Comparison of ENCODE assay signal across 8 mouse cellular contexts in the genomic region with DNA sequence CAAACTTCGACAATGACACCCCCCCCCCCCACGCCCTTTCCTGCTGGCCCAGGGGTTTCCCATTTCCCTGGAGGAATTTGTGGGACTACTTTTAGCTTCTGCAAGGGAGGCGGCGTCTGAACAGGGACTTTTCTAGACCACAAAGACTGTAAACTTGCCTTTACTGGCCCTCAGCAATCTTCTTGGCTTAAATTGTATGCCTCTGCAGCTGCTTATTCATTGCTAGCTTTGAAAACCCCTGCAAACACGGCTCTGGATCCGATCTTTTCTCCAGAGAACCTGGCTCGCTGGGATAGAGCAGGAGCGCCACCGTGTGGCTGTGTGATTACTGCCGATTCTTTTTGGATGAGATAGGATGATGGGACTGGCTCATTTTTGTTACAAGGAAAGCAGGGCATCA. TPM values are rescaled to one million over a fixed set of nuclear protein-coding genes. Genes with fewer than 3 reads are reported as not detected.
DNase-seq lines count a peak whose midpoint lies in the region; ATAC-seq and TF ChIP-seq lines count a peak whose summit lies in the region.

No protein-coding gene starts in this region.

- H3K4me1 ChIP-seq in bone marrow macrophage, adult 2 months (ENCODE audit: control insufficient read depth, insufficient read depth, low read length) = peaks cover 10% of the 10 kb centered on the region
- H3K4me1 ChIP-seq in embryonic facial prominence, embryonic 15.5 days = peaks cover 7% of the 10 kb centered on the region
- 0 out of 2 replicates have a peak, but pooled peaks cover 5% of the 10 kb centered on the region for H3K4me1 ChIP-seq in heart, embryonic 10.5 days
- no peaks in the 10 kb centered on the region for H3K4me1 ChIP-seq in kidney, embryonic 14.5 days (ENCODE audit: control insufficient read depth, insufficient read depth, low read length)
- no peaks in the 10 kb centered on the region for H3K4me1 ChIP-seq in limb, embryonic 14.5 days (ENCODE audit: control insufficient read depth, insufficient read depth, low read length)
- H3K4me1 ChIP-seq in midbrain, embryonic 16.5 days (ENCODE audit: control insufficient read depth, insufficient read depth, low read length) = peaks cover 5% of the 10 kb centered on the region
- H3K4me1 ChIP-seq in spleen, adult 2 months (ENCODE audit: control insufficient read depth, insufficient read depth, insufficient read length) = no peaks in the 10 kb centered on the region

- H3K4me2 ChIP-seq in embryonic facial prominence, embryonic 15.5 days (replicated peaks) = peak overlapping the region; percentile 49
- peak overlapping the region; percentile 33; the same call in 1 of the 2 replicates for H3K4me2 ChIP-seq in kidney, embryonic 14.5 days (replicated peaks; ENCODE audit: low read depth, low read length)
- H3K4me2 ChIP-seq in limb, embryonic 14.5 days (replicated peaks; ENCODE audit: low read depth, low read length, severe bottlenecking) = peak overlapping the region; percentile 52
- peak overlapping the region; percentile 31 for H3K4me2 ChIP-seq in midbrain, embryonic 16.5 days (ENCODE audit: low read length)

- DNase-seq in A20 (ENCODE audit: low read depth, low spot score) = peak; percentile 67
- peak; percentile 86 for DNase-seq in heart, embryonic 10.5 days (ENCODE audit: low spot score)
- DNase-seq in limb, embryonic 14.5 days (ENCODE audit: low spot score) = peak; percentile 94
- peak; percentile 67 to 69 for DNase-seq in spleen, adult 2 months (ENCODE audit: low read depth in 1 of 2, low spot score in 2 of 2)

- H3K27ac ChIP-seq in bone marrow macrophage, adult 2 months (ENCODE audit: insufficient read depth, low read depth, low read length) = peak overlapping the region; percentile 94
- peak overlapping the region; percentile 75 for H3K27ac ChIP-seq in embryonic facial prominence, embryonic 15.5 days (replicated peaks)
- peak overlapping the region; percentile 32; the same call in 1 of the 2 replicates for H3K27ac ChIP-seq in heart, embryonic 10.5 days
- 0 out of 2 replicates have a peak overlapping the region, but pooled peaks have one; percentile 53 for H3K27ac ChIP-seq in kidney, embryonic 14.5 days (ENCODE audit: low read depth, low read length)
- peak overlapping the region; percentile 35; the same call in 1 of the 2 replicates for H3K27ac ChIP-seq in limb, embryonic 14.5 days (replicated peaks; ENCODE audit: low read depth, low read length)
- H3K27ac ChIP-seq in midbrain, embryonic 16.5 days (ENCODE audit: low read length) = no peak overlapping the region
- peak overlapping the region; percentile 75 for H3K27ac ChIP-seq in spleen, adult 2 months (ENCODE audit: insufficient read depth, low read length)

- peak; percentile 84; the same call in 1 of the 2 replicates for ATAC-seq in embryonic facial prominence, embryonic 15.5 days (ENCODE audit: insufficient number of reproducible peaks, low FRiP score, low TSS enrichment, low read depth)
- peak; percentile 63; the same call in 1 of the 2 replicates for ATAC-seq in kidney, embryonic 14.5 days (ENCODE audit: low FRiP score, low TSS enrichment)
- peak; percentile 84 for ATAC-seq in limb, embryonic 14.5 days (ENCODE audit: low FRiP score, low read depth)
- 0 out of 2 replicates have a peak, but pooled peaks have one; percentile 39 for ATAC-seq in midbrain, embryonic 16.5 days

- TF ChIP-seq POLR2A in bone marrow macrophage, adult 2 months (IDR thresholded peaks at IDR 0.05; ENCODE audit: borderline replicate concordance, low read depth, low read length) = no peak
- TF ChIP-seq POLR2A in limb, embryonic 14.5 days (IDR thresholded peaks at IDR 0.05; ENCODE audit: borderline replicate concordance, extremely low read depth, insufficient read depth, insufficient read length) = no peak
- TF ChIP-seq POLR2A in spleen, adult 2 months (IDR thresholded peaks at IDR 0.05; ENCODE audit: low read depth, low read length) = no peak

- no peak overlapping the region; the same call in 1 of the 2 replicates for H3K9ac ChIP-seq in embryonic facial prominence, embryonic 15.5 days
- H3K9ac ChIP-seq in kidney, embryonic 14.5 days (ENCODE audit: low read depth, low read length) = no peak overlapping the region
- H3K9ac ChIP-seq in limb, embryonic 14.5 days (ENCODE audit: low read depth, low read length, severe bottlenecking) = peak overlapping the region; percentile 32; the same call in 1 of the 2 replicates
- no peak overlapping the region for H3K9ac ChIP-seq in midbrain, embryonic 16.5 days (ENCODE audit: low read depth, low read length)

- peak overlapping the region; percentile 45 for H3K4me3 ChIP-seq in bone marrow macrophage, adult 2 months (ENCODE audit: insufficient read depth, low read length)
- H3K4me3 ChIP-seq in embryonic facial prominence, embryonic 15.5 days (replicated peaks) = peak overlapping the region; percentile 32
- H3K4me3 ChIP-seq in heart, embryonic 10.5 days = peak overlapping the region; percentile 38
- peak overlapping the region; percentile 0; the same call in 1 of the 2 replicates for H3K4me3 ChIP-seq in kidney, embryonic 14.5 days (ENCODE audit: low read length)
- H3K4me3 ChIP-seq in limb, embryonic 14.5 days (replicated peaks; ENCODE audit: low read length) = peak overlapping the region; percentile 17
- no peak overlapping the region for H3K4me3 ChIP-seq in midbrain, embryonic 16.5 days (ENCODE audit: low read depth, low read length)
- H3K4me3 ChIP-seq in spleen, adult 2 months (ENCODE audit: extremely low read depth, insufficient read depth, insufficient read length) = peak overlapping the region; percentile 35

- H3K36me3 ChIP-seq in embryonic facial prominence, embryonic 15.5 days = no peaks in the 10 kb centered on the region
- no peaks in the 10 kb centered on the region for H3K36me3 ChIP-seq in heart, embryonic 10.5 days
- no peaks in the 10 kb centered on the region for H3K36me3 ChIP-seq in kidney, embryonic 14.5 days (ENCODE audit: control insufficient read depth, insufficient read depth, low read length)
- no peaks in the 10 kb centered on the region for H3K36me3 ChIP-seq in limb, embryonic 14.5 days (ENCODE audit: control insufficient read depth, insufficient read depth, low read length)
- H3K36me3 ChIP-seq in midbrain, embryonic 16.5 days (ENCODE audit: control insufficient read depth, insufficient read depth, low read length) = no peaks in the 10 kb centered on the region
- H3K36me3 ChIP-seq in spleen, adult 2 months (ENCODE audit: control insufficient read depth, insufficient read depth, low read length) = no peaks in the 10 kb centered on the region

- WGBS in embryonic facial prominence, embryonic 15.5 days = 3% methylated on average over 10 of the region's 10 CpGs
- 11% methylated on average over 10 of the region's 10 CpGs for WGBS in heart, embryonic 10.5 days
- WGBS in kidney, embryonic 14.5 days = 9% methylated on average over 10 of the region's 10 CpGs
- 0% methylated on average over 10 of the region's 10 CpGs for WGBS in limb, embryonic 14.5 days
- 12% methylated on average over 10 of the region's 10 CpGs for WGBS in midbrain, embryonic 16.5 days
- WGBS in spleen, adult 2 months = 0% methylated on average over 10 of the region's 10 CpGs

- H3K9me3 ChIP-seq in embryonic facial prominence, embryonic 15.5 days (replicated peaks) = no peaks in the 10 kb centered on the region
- no peaks in the 10 kb centered on the region for H3K9me3 ChIP-seq in heart, embryonic 10.5 days
- H3K9me3 ChIP-seq in kidney, embryonic 14.5 days (ENCODE audit: control insufficient read depth, low read length) = no peaks in the 10 kb centered on the region
- H3K9me3 ChIP-seq in limb, embryonic 14.5 days (ENCODE audit: control insufficient read depth, low read length) = no peaks in the 10 kb centered on the region
- H3K9me3 ChIP-seq in midbrain, embryonic 16.5 days (replicated peaks; ENCODE audit: control insufficient read depth, low read length, poor library complexity, severe bottlenecking) = no peaks in the 10 kb centered on the region

- H3K27me3 ChIP-seq in embryonic facial prominence, embryonic 15.5 days = no peaks in the 10 kb centered on the region
- no peaks in the 10 kb centered on the region for H3K27me3 ChIP-seq in heart, embryonic 10.5 days (ENCODE audit: insufficient read depth, poor library complexity, severe bottlenecking)
- no peaks in the 10 kb centered on the region for H3K27me3 ChIP-seq in kidney, embryonic 14.5 days (ENCODE audit: control insufficient read depth, insufficient read depth, low read length)
- no peaks in the 10 kb centered on the region for H3K27me3 ChIP-seq in limb, embryonic 14.5 days (ENCODE audit: control insufficient read depth, insufficient read depth, low read length)
- H3K27me3 ChIP-seq in midbrain, embryonic 16.5 days (ENCODE audit: control insufficient read depth, insufficient read depth, low read depth, low read length) = no peaks in the 10 kb centered on the region
- H3K27me3 ChIP-seq in spleen, adult 2 months (ENCODE audit: control insufficient read depth, insufficient read depth, low read length) = no peaks in the 10 kb centered on the region

- TF ChIP-seq CTCF in bone marrow macrophage, adult 2 months (IDR thresholded peaks at IDR 0.05; ENCODE audit: low read depth, low read length) = peak; percentile 90
- peak; percentile 96; the same call in 1 of the 2 replicates for TF ChIP-seq CTCF in spleen, adult 2 months (IDR thresholded peaks at IDR 0.05; ENCODE audit: extremely low read depth, insufficient read depth, insufficient read length, insufficient replicate concordance)

RNA-seq across cellular contexts. Expression of gene 1700012B07Rik, which starts 32.7 kb away (rescaled TPM):
- polyA plus RNA-seq in bone marrow macrophage, adult 2 months (2012; ENCODE audit: insufficient read depth, insufficient read length, missing spikeins) = not detected in 2 replicates
- polyA plus RNA-seq in embryonic facial prominence, embryonic 15.5 days (2015; fragmentation: Nextera tagmentation; extraction: Ambion mirVana) = not detected in 2 replicates
- not detected in 2 replicates for polyA plus RNA-seq in heart, embryonic 10.5 days (2016; fragmentation: Nextera tagmentation; extraction: Ambion mirVana)
- not detected in 2 replicates for polyA plus RNA-seq in kidney, embryonic 14.5 days (2014; fragmentation: Nextera tagmentation; extraction: Ambion mirVana)
- not detected in 2 replicates for polyA plus RNA-seq in limb, embryonic 14.5 days (2012; rRNA removed)
- not detected in 2 replicates for polyA plus RNA-seq in limb, embryonic 14.5 days (2014; fragmentation: Nextera tagmentation; extraction: Ambion mirVana)
- polyA plus RNA-seq in midbrain, embryonic 16.5 days (2015; fragmentation: Nextera tagmentation; extraction: Ambion mirVana) = not detected in 2 replicates
- not detected in 2 replicates for polyA plus RNA-seq in spleen, adult 2 months (2012; rRNA removed)
